Mouse (Mus musculus): ENCODE measurements around the gene Sbno1. TPM values are rescaled to one million over a fixed set of nuclear protein-coding genes. Genes with fewer than 3 reads are reported as not detected.

Sbno1 gene
- total and polyA plus RNA-seq, 3 experiments, result 11.3 to 62.9 (median 58.8) TPM

DNA sequence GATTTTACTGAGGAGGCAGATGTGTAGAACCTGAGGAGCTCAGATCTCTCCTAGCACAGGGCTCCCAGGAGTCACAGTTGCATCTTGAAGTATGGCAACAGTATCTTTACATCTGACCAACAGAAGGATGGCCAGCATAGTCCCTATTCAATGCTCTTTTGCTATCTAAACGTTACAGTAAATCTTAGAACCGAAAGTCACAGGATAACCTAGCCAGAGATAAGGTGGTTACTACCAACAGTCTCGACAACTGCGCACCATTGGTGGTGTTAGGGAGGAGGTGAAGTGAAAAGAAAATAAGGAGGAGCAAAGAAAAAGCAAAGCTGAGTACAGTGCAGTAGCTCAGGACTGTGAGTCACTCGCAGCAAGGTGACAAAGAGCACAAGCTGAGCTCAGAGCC is 13.6 kb downstream of the Sbno1 start:
- Histone ChIP-seq H3K36me3 (ENCODE audit: control insufficient read depth, insufficient read depth, low read length) (peaks cover 8% of the 10 kb centered on the region), H3K9ac (ENCODE audit: low read depth, low read length) (no peak overlapping the region), H3K27ac (no peak overlapping the region), H3K79me2 (replicated peaks; ENCODE audit: control insufficient read depth, insufficient read depth, low read length) (no peaks in the 10 kb centered on the region; the same call in 1 of the 2 replicates), H3K4me3 (no peak overlapping the region), H3K4me1 (ENCODE audit: control insufficient read depth, insufficient read depth, low read length) (peaks cover 1% of the 10 kb centered on the region), H3K27me3 (ENCODE audit: control insufficient read depth, insufficient read depth, low read length) (no peaks in the 10 kb centered on the region)
- intact Hi-C loops (cut with DNase I), result no loop called here
- DNase-seq, result no peak
- 75% methylated on average over 5 of the region's 5 CpGs for WGBS
- TF ChIP-seq EP300 (IDR thresholded peaks at IDR 0.05; ENCODE audit: insufficient read depth, low read depth, low read length) (no peak), POLR2A (IDR thresholded peaks at IDR 0.05; ENCODE audit: insufficient read depth, low read depth, low read length) (no peak), CTCF (IDR thresholded peaks at IDR 0.05) (no peak)

GRCm38 (mm10) chr5:124410808-124411207 is 15.0 kb downstream of the Sbno1 start:
- Histone ChIP-seq H3K27ac (no peak overlapping the region), H3K79me2 (replicated peaks; ENCODE audit: control insufficient read depth, insufficient read depth, low read length) (no peaks in the 10 kb centered on the region; the same call in 1 of the 2 replicates), H3K27me3 (ENCODE audit: control insufficient read depth, insufficient read depth, low read length) (no peaks in the 10 kb centered on the region), H3K9ac (ENCODE audit: low read depth, low read length) (no peak overlapping the region), H3K4me3 (no peak overlapping the region), H3K36me3 (ENCODE audit: control insufficient read depth, insufficient read depth, low read length) (peaks cover 4% of the 10 kb centered on the region), H3K4me1 (ENCODE audit: control insufficient read depth, insufficient read depth, low read length) (no peaks in the 10 kb centered on the region)
- WGBS, result 67% methylated on average over 3 of the region's 3 CpGs
- no peak for DNase-seq
- intact Hi-C loops (cut with DNase I), result no loop called here
- TF ChIP-seq CTCF (IDR thresholded peaks at IDR 0.05) (peak; percentile 39), POLR2A (IDR thresholded peaks at IDR 0.05; ENCODE audit: insufficient read depth, low read depth, low read length) (no peak)

DNA sequence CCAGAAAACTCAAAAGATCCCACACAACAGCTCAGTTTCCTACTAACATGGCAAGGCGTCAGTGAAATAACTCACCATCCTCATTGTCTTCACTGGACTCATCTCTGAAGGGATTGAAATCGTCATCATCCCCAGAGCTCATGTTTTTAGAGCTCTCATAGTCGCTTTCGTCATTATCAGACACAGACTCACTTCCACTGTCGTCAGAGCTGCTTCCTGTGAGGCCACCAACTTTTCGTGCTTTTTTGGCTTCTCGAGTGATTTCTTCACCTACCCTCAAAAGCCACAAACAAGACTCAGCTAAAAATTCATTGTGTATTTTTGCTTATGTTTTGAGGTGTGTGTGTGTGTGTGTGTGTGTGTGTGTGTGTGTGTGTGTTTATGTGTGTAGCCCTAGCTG is 32.1 kb downstream of the Sbno1 start:
- 73% methylated on average over 7 of the region's 7 CpGs for WGBS
- no peak for DNase-seq
- Histone ChIP-seq H3K27ac (no peak overlapping the region), H3K4me3 (no peak overlapping the region), H3K9ac (ENCODE audit: low read depth, low read length) (no peak overlapping the region), H3K27me3 (ENCODE audit: control insufficient read depth, insufficient read depth, low read length) (no peaks in the 10 kb centered on the region), H3K4me1 (ENCODE audit: control insufficient read depth, insufficient read depth, low read length) (no peaks in the 10 kb centered on the region), H3K79me2 (replicated peaks; ENCODE audit: control insufficient read depth, insufficient read depth, low read length) (0 out of 2 replicates have a peak, but pooled peaks cover 2% of the 10 kb centered on the region), H3K36me3 (ENCODE audit: control insufficient read depth, insufficient read depth, low read length) (peaks cover 2% of the 10 kb centered on the region)
- TF ChIP-seq CTCF (IDR thresholded peaks at IDR 0.05), result no peak
- TF ChIP-seq POLR2A (IDR thresholded peaks at IDR 0.05; ENCODE audit: insufficient read depth, low read depth, low read length), result no peak
- no peak for TF ChIP-seq EP300 (IDR thresholded peaks at IDR 0.05; ENCODE audit: insufficient read depth, low read depth, low read length)
- intact Hi-C loops (cut with DNase I), result no loop called here

- peaks cover 2% of the 10 kb centered on the region for H3K36me3 ChIP-seq (ENCODE audit: control insufficient read depth, insufficient read depth, low read length)
- no peaks in the 10 kb centered on the region for H3K4me1 ChIP-seq (ENCODE audit: control insufficient read depth, insufficient read depth, low read length)
- H3K27ac ChIP-seq, result no peak overlapping the region
- DNase-seq, result no peak
- no peaks in the 10 kb centered on the region for H3K79me2 ChIP-seq (replicated peaks; ENCODE audit: control insufficient read depth, insufficient read depth, low read length)
- 97% methylated on average over 4 of the region's 4 CpGs for whole genome bisulfite sequencing
- no peak overlapping the region for H3K9ac ChIP-seq (ENCODE audit: low read depth, low read length)
- TF ChIP-seq EP300 (IDR thresholded peaks at IDR 0.05; ENCODE audit: insufficient read depth, low read depth, low read length) (no peak), CTCF (IDR thresholded peaks at IDR 0.05) (no peak), POLR2A (IDR thresholded peaks at IDR 0.05; ENCODE audit: insufficient read depth, low read depth, low read length) (no peak)
- no peaks in the 10 kb centered on the region for H3K27me3 ChIP-seq (ENCODE audit: control insufficient read depth, insufficient read depth, low read length)
- intact Hi-C loops (cut with DNase I), result no loop called here
- no peak overlapping the region for H3K4me3 ChIP-seq
These were observed 33.4 kb downstream of the Sbno1 start for GRCm38 (mm10) chr5:124392412-124392811.

- DNase-seq, result no peak
- 64% methylated on average over 5 of the region's 5 CpGs for WGBS
- Histone ChIP-seq H3K4me1 (ENCODE audit: control insufficient read depth, insufficient read depth, low read length) (no peaks in the 10 kb centered on the region), H3K27me3 (ENCODE audit: control insufficient read depth, insufficient read depth, low read length) (no peaks in the 10 kb centered on the region), H3K9ac (ENCODE audit: low read depth, low read length) (no peak overlapping the region), H3K4me3 (no peak overlapping the region), H3K79me2 (replicated peaks; ENCODE audit: control insufficient read depth, insufficient read depth, low read length) (no peaks in the 10 kb centered on the region), H3K36me3 (ENCODE audit: control insufficient read depth, insufficient read depth, low read length) (peaks cover 2% of the 10 kb centered on the region), H3K27ac (no peak overlapping the region)
- peak; percentile 51 for TF ChIP-seq CTCF (IDR thresholded peaks at IDR 0.05)
- TF ChIP-seq POLR2A (IDR thresholded peaks at IDR 0.05; ENCODE audit: insufficient read depth, low read depth, low read length), result no peak
- intact Hi-C loops (cut with DNase I), result no loop called here
These were observed 37.9 kb downstream of the Sbno1 start for GRCm38 (mm10) chr5:124387932-124388331.

DNA sequence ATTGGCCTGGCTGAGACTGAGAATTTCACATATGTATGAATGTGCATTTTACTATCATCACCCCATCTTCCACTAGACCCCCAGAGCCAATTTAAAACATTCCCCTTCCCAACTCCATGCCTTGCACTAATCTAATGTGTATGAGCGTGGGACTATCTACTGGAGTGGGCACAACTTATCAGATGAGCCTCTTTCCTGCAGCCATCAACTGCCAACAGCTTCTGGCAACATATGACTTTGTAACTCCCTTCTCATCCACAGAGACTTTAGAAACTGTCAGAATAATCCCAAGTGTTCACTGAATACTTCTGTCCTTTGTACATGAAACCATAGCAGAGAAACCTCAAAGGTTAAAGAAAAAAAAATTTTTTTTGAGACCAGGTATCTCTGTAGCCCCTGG is 45.7 kb downstream of the Sbno1 start:
- no peak for DNase-seq
- TF ChIP-seq POLR2A (IDR thresholded peaks at IDR 0.05; ENCODE audit: insufficient read depth, low read depth, low read length) (no peak), CTCF (IDR thresholded peaks at IDR 0.05) (no peak), EP300 (IDR thresholded peaks at IDR 0.05; ENCODE audit: insufficient read depth, low read depth, low read length) (no peak)
- no peak overlapping the region for H3K9ac ChIP-seq (ENCODE audit: low read depth, low read length)
- intact Hi-C loops (cut with DNase I), result no loop called here
- H3K27ac ChIP-seq, result no peak overlapping the region
- no peaks in the 10 kb centered on the region for H3K4me1 ChIP-seq (ENCODE audit: control insufficient read depth, insufficient read depth, low read length)
- no peaks in the 10 kb centered on the region for H3K27me3 ChIP-seq (ENCODE audit: control insufficient read depth, insufficient read depth, low read length)
- no peaks in the 10 kb centered on the region for H3K79me2 ChIP-seq (replicated peaks; ENCODE audit: control insufficient read depth, insufficient read depth, low read length)
- WGBS, result 80% methylated on average over 1 of the region's 1 CpGs
- H3K4me3 ChIP-seq, result no peak overlapping the region
- peaks cover 8% of the 10 kb centered on the region for H3K36me3 ChIP-seq (ENCODE audit: control insufficient read depth, insufficient read depth, low read length)
